Mouse (Mus musculus): ENCODE measurements at regions not wholly inside any gene's neighbourhood (a gene's known extent, or its start where the extent isn't known, plus 50 kb on each side); places are given as distances from the start of the nearest gene placed in this dataset.
A peak's percentile ranks its signal among the peaks of the same experiment; 100 is the strongest.

- ATAC-seq (replicated peaks; ENCODE audit: low FRiP score, low TSS enrichment, poor library complexity, severe bottlenecking), result peak; percentile 87
Measured at GRCm38 (mm10) chr13:42244240-42245086, 56.8 kb upstream of the Edn1 start.

GRCm38 (mm10) chr13:42245753-42246409 lies 55.4 kb upstream of the Edn1 start:
- no peak for ATAC-seq (replicated peaks; ENCODE audit: low FRiP score, low TSS enrichment, poor library complexity, severe bottlenecking)

Measured in megakaryocyte-erythroid progenitor cell, adult 5-6 weeks (primary cell).